Mouse (Mus musculus): ENCODE results near the gene Clgn.

DNA sequence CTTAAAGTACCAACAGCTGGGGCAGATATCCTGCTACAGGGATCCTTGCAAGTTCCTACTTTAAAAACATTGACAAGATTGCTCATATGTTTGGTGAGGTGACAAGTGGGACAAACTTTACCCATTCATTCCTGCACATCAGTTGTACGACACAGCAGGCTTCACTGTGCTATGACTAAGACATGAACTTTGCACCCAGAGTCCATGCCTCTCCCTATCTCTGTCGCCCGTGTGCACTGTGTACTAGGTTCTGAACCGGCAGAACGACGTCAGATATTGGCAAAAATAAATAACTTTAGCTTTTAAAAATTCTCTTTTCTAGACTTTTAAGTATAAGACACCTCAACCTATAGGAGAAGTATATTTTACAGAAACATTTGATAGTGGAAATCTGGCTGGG lies 7.0 kb downstream of the Clgn start:
- TF ChIP-seq CTCF (IDR thresholded peaks at IDR 0.05; ENCODE audit: insufficient read depth, low read length) (no peak), POLR2A (IDR thresholded peaks at IDR 0.05; ENCODE audit: borderline replicate concordance, extremely low read depth, low read depth, low read length) (no peak)
